Mouse (Mus musculus) adrenal gland, adult 18-20 months (tissue): ENCODE data around the gene Sik3. TPM values are rescaled to one million over a fixed set of nuclear protein-coding genes. Genes with fewer than 3 reads are reported as not detected.

Experiments
- DNase-seq, 2 experiments: peaks; one replicate each; pipeline ENCODE4 v3.0.0; 2021 to 2022; ENCODE audit warnings: low spot score in 2 of 2
- long read RNA-seq, 2 experiments: library from polyadenylated mRNA; stranded (forward); transcript quantifications; one replicate each; pipeline ENCODE4 v2.0.0; 2021
- total RNA-seq, 2 experiments: library from RNA; stranded (reverse); gene quantifications; 1 replicate in 1 of 2; 2 replicates in 1 of 2; pipeline ENCODE4 v1.2.3; 2021

Gene Sik3
- total RNA-seq: 10 to 100 TPM; 63.2 to 88.3 TPM
- long read RNA-seq, experiment 1, partial matches to known transcripts: 30 of 30 reads
- long read RNA-seq, experiment 1, other reads (novel, unspliced or antisense): 0 of 30 reads
- long read RNA-seq, experiment 2, partial matches to known transcripts: 20 of 23 reads
- long read RNA-seq, experiment 2, other reads (novel, unspliced or antisense): 3 of 23 reads

GRCm38 (mm10) chr9:46012091-46013008, at the start of gene Sik3, which contains the start of gene Pafah1b2:
Gene Sik3, plus strand, starts transcription at chr9:46012820.
Gene Pafah1b2, minus strand, starts transcription at chr9:46012690.
- DNase-seq: peak; percentile 97 to 98

- no peak for DNase-seq
Measured at GRCm38 (mm10) chr9:45963577-45963976, 49.0 kb upstream of the Sik3 start.

GRCm38 (mm10) chr9:45976884-45977283, 35.7 kb upstream of the Sik3 start:
- DNase-seq: no peak

GRCm38 (mm10) chr9:45979778-45980177, 32.8 kb upstream of the Sik3 start:
- no peak for DNase-seq

GRCm38 (mm10) chr9:45980611-45981010, 32.0 kb upstream of the Sik3 start:
- DNase-seq: no peak

- DNase-seq: no peak
Measured at GRCm38 (mm10) chr9:45981331-45981730, 31.3 kb upstream of the Sik3 start.

GRCm38 (mm10) chr9:45983676-45984408, 28.8 kb upstream of the Sik3 start:
- peak in 1 of 2 experiments; percentile 30 for DNase-seq

GRCm38 (mm10) chr9:45984409-45985228, 28.0 kb upstream of the Sik3 start:
- peak; percentile 90 to 91 for DNase-seq

- DNase-seq: peak; percentile 58 to 65
Measured at GRCm38 (mm10) chr9:45985229-45985567, 27.4 kb upstream of the Sik3 start.

- no peak for DNase-seq
Measured at GRCm38 (mm10) chr9:45999009-45999408, 13.6 kb upstream of the Sik3 start.

GRCm38 (mm10) chr9:46003729-46004128, 8.9 kb upstream of the Sik3 start:
- peak; percentile 91 to 94 for DNase-seq

GRCm38 (mm10) chr9:46004529-46004928, 8.1 kb upstream of the Sik3 start:
- DNase-seq: no peak

GRCm38 (mm10) chr9:46006224-46006623, 6.4 kb upstream of the Sik3 start:
- no peak for DNase-seq

GRCm38 (mm10) chr9:46008931-46009668, 3.5 kb upstream of the Sik3 start:
- DNase-seq: no peak

- DNase-seq: no peak
Measured at GRCm38 (mm10) chr9:46009669-46009983, 3.0 kb upstream of the Sik3 start.

GRCm38 (mm10) chr9:46011094-46011970, 1.3 kb upstream of the Sik3 start:
- DNase-seq: no peak

GRCm38 (mm10) chr9:46013009-46013586, 478 bp downstream of the Sik3 start:
- peak in 1 of 2 experiments; percentile 59 for DNase-seq

GRCm38 (mm10) chr9:46013616-46014015, 996 bp downstream of the Sik3 start:
- DNase-seq: no peak

GRCm38 (mm10) chr9:46014251-46014681, 1.6 kb downstream of the Sik3 start:
- peak; percentile 38 for DNase-seq
